Mouse (Mus musculus) monocyte, adult 5-6 weeks (primary cell): ENCODE results near the gene Tmem104. TPM values are rescaled to one million over a fixed set of nuclear protein-coding genes. Genes with fewer than 3 reads are reported as not detected.

Experiments used
- ATAC-seq: fragments of 153-309, 156-312 bp; replicated peaks from 2 replicates; pipeline ENCODE4 v1.8.0; 2017; ENCODE audit warnings: mild to moderate bottlenecking; ENCODE audit not compliant: low TSS enrichment, insufficient number of reproducible peaks, severe bottlenecking, poor library complexity, low FRiP score
- total RNA-seq: library from RNA; stranded (forward); fragments of 200-1000, 200-491, 200-594 nt; gene quantifications from 3 replicates; pipeline ENCODE4 v1.2.3, GENCODE M21; 2017

Gene Tmem104
- 12.1 to 32.4 TPM (median 17.3 TPM) in 3 replicates for total RNA-seq

DNA sequence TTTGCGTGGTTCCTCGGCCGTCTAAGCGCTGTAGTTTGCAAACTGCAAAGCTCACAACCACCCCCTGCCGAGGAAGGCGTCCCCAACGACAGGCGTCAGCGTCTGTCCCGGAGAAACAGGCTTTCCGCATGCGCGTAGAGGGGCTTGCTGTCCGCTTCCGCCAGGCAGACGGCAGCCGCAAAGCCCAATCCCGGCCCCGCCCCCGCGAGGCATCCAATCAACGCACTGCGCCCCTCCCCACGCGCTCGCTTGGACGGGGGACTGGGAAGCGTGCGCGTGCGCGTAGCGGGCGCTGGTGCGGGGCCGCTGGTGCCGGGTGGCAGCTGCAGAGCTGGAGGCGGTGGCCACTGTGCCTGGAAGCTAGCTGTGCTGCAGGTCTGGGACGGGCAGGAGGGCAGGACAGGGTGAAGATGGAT is at the start of gene Tmem104:
TSS of gene Tmem104 (plus strand) at position 264 of the 416 bp plus-strand sequence.
- peak; percentile 45 for ATAC-seq

DNA sequence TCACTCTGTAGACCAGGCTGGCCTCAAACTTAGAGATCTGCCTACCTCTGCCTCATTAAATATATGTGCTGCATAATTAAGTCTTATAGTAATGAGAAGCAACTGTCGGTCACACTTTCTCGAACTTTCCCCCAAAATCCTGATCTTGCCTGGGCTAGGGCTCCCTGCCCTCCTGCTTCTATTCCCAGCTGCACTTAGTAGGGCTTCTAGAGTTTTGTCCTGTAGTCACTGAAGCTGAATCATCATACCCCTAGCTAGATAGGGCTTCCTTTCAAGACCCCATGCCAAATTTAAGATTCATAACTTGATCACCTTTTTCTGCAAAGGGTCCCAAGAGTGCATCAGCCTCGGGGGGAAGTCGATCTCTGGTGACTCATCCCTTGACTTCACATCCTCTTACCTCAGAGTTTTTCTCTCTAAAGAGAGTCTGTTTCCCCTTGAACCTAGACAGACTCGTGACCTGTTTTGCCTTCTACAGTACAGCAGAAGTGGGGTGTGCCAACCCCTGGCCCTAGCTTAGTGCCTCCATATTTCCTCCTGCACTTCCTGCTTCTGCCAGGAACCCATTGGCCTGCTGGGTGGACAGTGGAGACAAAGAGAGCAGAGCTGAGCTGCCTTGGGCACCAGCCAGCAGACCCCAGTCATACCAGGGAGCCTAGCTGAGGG is 48.6 kb upstream of the Tmem104 start:
- peak; percentile 92 for ATAC-seq

DNA sequence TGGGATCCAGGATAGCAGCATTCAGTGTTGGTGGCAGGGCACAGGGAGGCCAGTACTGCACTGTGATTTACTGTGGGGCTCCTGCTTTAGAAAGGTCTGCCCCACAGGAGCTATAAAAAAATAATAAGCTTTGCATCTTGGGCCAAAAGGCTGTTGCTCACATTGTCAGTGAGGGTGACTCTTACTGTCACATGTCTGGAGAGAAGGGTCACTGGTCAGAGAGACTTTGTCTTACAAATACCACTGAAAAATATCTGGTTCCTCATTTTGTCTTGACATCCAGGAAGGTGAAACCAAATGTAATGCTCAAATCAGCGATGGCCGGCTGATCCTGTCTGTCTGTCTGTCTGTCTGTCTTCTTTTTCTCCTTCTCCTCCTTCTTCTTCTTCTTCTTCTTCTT is 45.3 kb upstream of the Tmem104 start:
- ATAC-seq = peak; percentile 69

DNA sequence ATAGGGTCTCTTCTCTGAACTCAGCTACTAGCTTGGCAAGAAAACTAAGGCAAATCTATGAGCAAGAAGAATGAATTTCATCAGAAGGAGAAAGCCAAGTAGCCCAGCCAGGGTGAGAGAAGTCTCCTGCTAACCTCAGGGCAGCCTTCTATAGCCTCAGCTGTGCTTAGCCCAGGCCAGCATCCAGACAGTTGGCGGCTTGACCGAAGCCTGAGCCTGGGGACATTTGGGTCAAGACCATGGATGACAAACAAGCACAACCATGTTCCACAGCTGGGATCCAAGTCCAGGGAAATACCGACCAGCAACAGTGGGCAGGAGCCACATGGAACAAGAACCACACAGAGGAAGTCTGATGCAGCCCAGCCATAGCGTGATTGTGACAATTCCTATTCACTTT is 39.5 kb upstream of the Tmem104 start:
- ATAC-seq = no peak

DNA sequence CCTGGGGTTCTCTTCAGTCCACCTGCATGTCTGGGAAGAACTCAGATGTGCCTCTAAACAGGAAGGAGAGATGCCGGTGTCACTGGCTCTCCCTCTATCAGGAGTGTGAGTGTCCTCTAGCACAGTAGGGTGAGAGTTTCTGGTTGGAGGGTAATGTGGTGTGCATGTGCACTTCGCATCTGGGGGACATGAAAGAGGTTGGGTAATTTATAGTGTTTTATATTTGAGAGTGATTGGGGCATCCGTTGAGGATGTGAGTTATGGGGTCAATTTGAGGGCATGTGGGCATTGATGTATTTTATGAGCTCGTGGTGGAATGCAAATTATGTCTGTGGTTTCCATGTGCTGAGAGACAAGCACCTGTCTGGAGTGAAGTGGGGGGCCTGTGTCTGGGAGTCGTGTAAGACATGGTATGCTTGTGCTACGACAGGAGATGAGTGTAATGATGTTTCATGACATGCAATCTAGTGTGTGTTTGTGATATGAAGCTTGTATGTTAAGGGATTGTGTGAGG is 36.5 kb upstream of the Tmem104 start:
- no peak for ATAC-seq

DNA sequence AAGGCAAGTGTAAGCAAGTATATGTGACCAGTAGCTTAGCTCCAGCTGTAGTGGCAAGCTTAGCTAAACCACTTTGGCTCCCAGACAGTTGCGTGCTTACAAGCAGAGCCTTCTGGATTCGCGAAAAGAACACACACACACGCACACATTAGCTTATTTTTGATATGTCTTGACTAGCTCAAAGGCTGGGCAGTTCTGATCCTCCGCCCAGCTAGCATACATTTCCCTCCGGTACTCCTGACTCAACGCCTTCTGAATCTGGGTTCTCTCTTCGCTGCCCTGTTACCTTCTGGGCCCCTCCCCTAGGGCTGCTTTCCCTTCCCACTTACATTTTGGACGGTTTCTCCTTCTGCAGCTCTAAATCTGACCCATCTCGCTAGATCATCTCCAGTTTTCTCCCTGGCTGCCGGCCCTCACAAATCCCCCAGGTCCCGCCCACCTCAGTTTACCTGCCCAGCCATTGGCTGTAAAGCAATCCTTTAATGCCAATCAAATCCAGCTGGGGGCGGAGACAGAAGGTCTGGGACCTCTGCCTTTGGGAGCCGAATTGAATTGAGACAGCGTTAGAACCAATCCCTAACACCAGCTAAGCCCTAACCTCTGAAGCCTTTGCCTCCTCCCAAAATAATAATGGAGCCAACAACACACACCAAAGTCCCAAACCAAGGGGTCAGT is 35.4 kb upstream of the Tmem104 start:
- ATAC-seq = no peak

DNA sequence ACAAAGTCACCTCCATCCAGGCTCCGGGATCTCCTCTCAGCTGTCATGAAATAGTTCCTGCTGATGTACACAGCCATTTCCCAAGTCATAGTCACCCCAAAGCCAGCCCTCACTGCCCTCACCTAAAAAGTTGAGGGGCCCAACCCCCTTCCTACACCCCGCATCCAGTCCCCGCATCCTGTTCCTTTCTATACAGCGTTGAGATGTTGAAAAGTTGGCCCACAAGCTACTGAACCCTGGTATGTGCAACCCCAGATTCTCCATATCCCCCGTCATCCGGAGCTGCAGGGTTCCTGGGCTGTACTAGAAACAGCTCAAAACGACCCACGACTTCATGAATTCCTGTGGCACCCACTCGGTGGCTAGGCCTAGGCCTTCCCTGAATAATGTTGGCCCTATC is 34.2 kb upstream of the Tmem104 start:
- no peak for ATAC-seq

DNA sequence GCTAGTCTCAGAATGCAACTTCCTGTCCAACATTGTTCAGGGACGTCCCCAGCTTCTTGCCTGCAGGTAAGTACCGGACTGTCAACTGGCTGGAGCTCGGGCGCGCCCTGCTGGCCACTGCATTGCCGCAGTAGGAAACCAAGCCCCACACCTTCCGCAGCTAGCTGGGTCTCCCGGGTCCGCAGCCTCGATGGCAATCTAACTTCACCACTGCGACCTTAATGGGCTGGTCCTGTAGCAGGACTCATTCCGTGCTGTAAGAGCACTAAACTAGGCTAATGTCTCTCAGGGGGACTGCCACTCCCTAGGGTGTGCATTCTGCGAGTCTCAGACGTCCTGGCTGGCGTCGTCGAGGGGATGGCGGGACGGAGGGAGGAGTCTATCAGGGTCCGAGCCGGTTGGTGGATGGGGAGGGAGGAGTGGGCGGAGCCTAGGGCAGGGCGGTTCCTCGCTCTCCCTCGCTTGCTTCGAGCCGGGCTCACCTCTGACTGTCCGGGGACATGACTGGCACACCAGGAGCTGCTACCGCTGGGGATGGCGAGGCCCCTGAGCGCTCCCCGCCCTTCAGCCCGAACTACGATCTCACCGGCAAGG is 33.5 kb upstream of the Tmem104 start:
- ATAC-seq = peak; percentile 71

DNA sequence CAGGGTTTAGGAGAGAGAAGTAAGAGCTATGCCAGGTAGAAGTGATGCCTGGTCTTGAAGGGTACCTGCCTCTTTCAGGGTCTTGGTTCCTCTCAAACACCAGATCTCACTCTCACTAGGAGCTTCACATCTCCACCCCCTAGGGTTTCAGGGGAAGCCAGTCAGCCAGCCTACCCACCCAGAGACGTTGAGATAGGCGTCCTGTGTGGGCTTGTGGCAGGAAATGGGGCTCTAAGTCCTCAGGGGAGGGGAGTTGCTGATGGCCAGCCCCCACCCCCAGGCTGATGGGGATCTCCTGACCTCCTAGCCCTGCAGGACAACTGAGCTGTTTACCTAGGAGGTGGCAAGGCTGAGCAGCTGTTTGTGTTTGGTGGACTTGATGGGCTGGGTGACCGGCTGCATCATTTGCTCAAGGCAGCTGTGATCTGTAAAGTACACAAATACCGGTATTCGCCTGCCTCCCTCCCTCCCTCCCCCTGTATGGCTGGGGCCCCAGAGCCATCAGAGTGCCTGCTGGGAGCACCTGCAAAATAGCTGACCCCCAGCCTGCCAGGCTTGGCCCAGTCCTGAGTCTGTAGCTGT is 32.1 kb upstream of the Tmem104 start:
- no peak for ATAC-seq

DNA sequence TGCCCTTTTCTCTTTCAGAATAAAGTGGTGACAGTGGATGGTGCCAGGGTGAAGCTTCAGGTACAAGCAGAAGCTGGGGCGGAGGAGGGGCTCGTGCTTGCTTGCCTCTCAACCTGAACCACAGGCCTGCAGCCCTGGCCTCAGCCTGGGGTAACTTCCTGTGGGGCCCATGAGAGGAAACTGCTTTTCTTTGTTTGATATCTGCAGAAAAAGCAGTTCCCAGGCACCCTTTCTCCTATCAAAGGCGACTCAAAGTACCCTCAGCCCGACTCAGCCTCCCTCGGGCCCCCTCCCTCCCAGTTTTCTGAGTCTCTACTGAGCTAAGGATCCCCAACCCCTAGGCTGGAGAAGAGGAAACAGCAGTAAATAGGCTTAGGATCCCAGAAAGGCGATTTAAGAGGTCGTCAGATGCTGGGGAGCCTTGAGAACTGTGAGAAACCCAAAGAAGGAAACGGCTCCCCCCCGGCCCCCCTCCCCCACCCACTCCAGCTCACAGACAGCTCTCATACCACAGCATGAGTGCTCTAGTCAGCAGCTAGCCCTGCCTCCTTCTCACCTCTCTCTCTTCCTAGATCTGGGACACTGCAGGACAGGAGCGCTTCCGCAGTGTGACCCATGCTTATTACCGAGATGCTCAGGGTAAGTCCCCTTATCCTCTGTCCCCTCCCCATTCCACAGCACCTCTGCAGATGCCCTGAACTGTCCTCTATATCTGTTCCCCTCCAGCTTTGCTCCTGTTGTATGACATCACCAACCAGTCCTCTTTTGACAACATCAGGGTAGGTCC is 29.2 kb upstream of the Tmem104 start:
- ATAC-seq = no peak

DNA sequence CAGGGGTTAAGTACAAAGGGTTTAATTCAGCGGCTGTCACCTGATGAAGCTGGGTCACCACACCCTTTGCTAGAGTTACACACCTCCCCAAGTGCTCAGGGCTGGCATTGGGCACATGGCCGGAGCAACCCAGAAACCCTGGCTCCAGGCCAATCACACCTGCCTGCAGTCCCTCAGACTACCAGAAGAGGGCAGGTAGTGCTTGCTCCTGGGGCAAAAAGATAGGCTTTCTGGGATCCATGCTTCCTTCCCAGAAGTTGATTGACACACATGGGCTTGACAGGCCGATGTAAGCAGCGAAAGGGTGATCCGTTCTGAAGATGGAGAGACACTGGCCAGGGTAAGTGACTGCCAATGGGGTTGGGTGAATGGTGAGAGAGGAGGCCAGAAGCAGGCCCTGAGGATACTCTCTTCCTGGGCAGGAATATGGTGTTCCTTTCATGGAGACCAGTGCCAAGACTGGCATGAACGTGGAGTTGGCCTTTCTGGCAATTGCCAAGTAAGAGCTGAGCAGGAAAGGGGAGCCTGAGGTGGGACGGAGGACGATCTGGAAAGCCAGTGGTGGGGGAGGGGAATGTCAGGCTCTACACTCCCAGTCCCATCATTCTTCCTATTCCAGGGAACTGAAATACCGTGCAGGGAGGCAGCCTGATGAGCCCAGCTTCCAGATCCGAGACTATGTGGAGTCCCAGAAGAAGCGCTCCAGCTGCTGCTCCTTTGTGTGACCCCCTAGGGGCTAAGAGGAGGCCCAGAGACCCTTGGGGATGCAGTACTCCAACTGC is 27.1 kb upstream of the Tmem104 start:
- no peak for ATAC-seq

DNA sequence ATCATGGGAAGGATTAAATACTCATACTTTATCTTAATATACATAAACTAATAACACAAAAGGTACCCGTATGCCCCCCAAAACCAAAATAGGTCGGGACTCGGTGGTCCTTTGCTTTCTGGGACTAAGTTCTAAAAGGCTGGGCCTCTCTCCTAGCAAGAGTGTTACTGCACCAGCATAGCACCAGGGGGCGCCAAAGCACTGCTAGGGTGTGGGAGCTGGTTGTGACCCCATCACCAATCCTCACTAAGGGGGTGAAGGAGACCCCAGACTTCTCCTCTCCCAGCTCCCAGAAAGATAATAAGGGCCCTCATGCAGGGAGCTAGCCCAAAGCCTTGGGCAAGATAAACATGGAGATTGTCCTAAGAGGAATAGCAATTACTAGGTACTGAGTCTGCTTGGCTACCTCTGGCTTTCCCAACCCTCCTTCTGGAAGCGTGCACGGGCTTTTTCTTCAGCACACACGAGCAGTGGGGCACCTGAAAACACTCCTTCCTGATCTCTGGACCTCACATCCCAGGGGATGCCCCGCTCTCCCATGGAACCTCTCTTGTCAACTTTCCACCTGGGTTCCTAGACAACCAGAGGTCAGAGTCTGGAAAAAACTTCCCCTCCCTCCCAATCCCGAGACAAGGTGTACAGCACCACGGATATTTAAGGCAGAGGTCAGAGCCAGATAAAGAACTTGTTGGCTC is 26.3 kb upstream of the Tmem104 start:
- ATAC-seq = no peak; the same call in 1 of the 2 replicates

DNA sequence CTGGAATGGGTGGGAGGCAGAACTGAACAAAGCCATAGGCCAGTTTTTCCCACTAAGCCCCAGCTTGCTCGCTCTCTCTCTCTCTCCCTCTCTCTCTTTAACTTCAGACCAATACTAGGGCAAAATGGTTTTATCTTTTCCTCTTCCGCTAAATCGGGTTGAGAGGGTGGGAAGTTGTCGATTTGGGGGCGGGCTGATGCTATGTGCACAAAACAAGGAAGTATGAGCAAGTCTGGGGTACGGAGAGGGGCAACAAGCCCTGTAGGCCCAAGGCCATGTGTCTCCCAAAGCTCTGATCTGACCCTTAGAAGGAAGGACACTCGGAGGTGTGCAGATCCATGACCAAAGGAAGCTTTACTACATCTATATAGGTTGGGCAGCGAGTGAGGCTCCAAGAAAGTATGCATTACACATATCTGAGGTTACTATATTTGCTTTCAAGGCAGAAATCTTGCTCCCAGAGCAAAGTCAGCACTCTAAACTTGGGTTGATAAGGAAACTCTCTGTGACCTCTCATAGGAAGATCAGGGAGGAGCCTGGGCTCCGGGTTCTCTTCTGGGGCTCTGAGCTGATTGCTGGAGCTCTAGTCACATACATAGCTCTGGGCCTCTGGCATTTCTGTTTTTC is 25.6 kb upstream of the Tmem104 start:
- no peak for ATAC-seq

DNA sequence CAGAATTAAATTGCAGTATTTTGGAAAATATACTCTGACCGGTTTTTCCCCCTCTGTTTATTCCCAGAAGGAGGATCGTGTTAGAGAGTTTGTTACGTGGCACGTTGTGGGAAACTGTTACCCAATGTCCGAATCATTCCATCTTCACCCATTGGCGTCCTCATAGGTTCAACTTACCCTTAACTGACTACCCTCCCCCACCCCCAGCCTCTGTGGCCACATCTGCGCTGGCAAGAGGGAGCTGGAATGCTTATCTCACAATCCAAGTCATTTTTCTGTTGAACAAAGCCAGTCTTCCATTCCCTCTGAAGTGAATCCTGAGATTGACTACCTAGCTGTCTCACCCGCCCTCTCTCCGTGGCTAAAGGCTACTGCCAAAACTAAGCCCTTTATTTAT is 25.1 kb upstream of the Tmem104 start:
- no peak for ATAC-seq

DNA sequence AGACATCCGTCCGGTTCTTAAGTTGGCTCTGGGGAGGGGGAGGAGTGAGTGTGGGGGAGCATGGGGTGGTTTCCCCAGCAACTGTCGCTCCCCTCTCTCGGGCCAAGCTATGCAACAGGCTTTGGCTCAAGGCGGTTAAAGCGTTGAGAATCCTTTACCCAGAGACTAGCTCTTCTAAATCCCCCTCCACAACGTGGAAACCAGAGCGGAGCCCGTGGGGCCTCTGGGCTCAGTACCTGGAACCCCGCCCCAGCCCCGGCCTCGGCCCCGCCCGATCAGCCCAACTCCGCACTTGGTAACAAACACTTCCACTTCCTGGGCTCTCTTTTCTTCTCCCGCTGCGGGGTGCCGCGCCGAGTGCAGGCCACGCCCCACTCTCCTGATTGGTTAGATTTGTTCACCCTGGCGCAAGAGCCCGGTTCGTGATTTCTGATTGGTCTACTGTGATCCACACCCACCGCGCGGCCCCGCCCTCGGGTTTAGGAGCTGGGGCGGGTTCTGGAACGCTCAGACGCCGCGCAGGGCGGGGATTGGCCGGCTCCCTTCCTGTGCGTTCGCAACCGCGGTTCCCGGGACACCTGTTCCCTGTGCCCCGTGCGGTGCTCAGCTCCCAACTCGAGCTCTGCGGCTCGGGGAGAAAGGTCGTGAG is 24.3 kb upstream of the Tmem104 start, which contains the start of gene Slc9a3r1:
TSS of gene Slc9a3r1 (plus strand) at position 510 of the 649 bp plus-strand sequence.
- peak; percentile 87 for ATAC-seq

DNA sequence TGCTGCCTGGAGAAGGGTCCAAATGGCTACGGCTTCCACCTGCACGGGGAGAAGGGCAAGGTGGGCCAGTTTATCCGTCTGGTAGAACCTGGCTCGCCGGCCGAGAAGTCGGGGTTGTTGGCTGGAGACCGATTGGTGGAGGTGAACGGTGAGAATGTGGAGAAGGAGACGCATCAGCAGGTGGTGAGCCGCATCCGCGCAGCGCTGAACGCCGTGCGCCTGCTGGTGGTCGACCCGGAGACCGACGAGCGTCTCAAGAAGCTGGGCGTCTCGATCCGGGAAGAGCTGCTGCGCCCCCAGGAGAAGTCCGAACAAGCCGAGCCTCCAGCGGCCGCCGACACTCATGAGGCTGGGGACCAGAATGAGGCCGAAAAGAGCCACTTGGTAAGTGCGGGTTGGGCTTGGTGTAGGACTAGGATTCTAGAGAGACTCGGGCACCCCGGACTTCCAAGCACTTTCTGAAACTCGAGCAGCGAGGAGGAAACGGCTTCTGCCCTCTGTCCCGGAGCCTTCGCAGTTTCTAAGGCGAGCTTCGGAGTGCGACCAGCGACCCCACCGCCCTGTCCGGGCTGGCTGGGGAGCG is 23.6 kb upstream of the Tmem104 start:
- ATAC-seq = no peak
